Mouse (Mus musculus) left cerebral cortex, adult 18-20 months (tissue): Measurements from ENCODE around the gene Stub1. TPM values are rescaled to one million over a fixed set of nuclear protein-coding genes. Genes with fewer than 3 reads are reported as not detected.
A peak's percentile ranks its signal among the peaks of the same experiment; 100 is the strongest.

Experiments
- DNase-seq, 2 experiments: peaks; one replicate each; pipeline ENCODE4 v3.0.0; 2021 to 2022; ENCODE audit warnings: low spot score in 2 of 2, mixed read lengths in 1 of 2
- total RNA-seq, 2 experiments: library from RNA; stranded (reverse); gene quantifications; 2 replicates each; pipeline ENCODE4 v1.2.3; 2021

Gene Stub1
- total RNA-seq, 2 experiments from 2014 or later = 178 to 180 TPM

GRCm38 (mm10) chr17:25838904-25839303 is 5.7 kb upstream of the Stub1 start:
- no peak for DNase-seq

GRCm38 (mm10) chr17:25837533-25837932 is 4.3 kb upstream of the Stub1 start:
- DNase-seq = no peak

GRCm38 (mm10) chr17:25837076-25837410 is 3.8 kb upstream of the Stub1 start, which contains the start of gene Rhbdl1:
Gene Rhbdl1, minus strand, starts transcription at chr17:25837295.
- peak; percentile 74 to 90 for DNase-seq

- no peak for DNase-seq
Observed at GRCm38 (mm10) chr17:25836397-25837075, 3.3 kb upstream of the Stub1 start.

GRCm38 (mm10) chr17:25835816-25836215 is 2.6 kb upstream of the Stub1 start:
- no peak for DNase-seq

GRCm38 (mm10) chr17:25835301-25835700 is 2.1 kb upstream of the Stub1 start:
- DNase-seq = no peak

- no peak for DNase-seq
Observed at GRCm38 (mm10) chr17:25834595-25835222, 1.5 kb upstream of the Stub1 start.

GRCm38 (mm10) chr17:25833961-25834594 is 874 bp upstream of the Stub1 start:
- no peak for DNase-seq

- peak; percentile 97 to 98 for DNase-seq
Observed at GRCm38 (mm10) chr17:25832436-25833290, 541 bp downstream of the Stub1 start.

- DNase-seq = no peak
Observed at GRCm38 (mm10) chr17:25831451-25832281, 1.5 kb downstream of the Stub1 start.

GRCm38 (mm10) chr17:25830806-25831431 is 2.3 kb downstream of the Stub1 start:
- DNase-seq = no peak

- no peak for DNase-seq
Observed at GRCm38 (mm10) chr17:25830200-25830753, 2.9 kb downstream of the Stub1 start.

- no peak for DNase-seq
Observed at GRCm38 (mm10) chr17:25829558-25830017, 3.6 kb downstream of the Stub1 start.

- DNase-seq = peak; percentile 80 to 88
Observed at GRCm38 (mm10) chr17:25828712-25829557, 4.3 kb downstream of the Stub1 start, which contains the start of gene Jmjd8. Gene Jmjd8, plus strand, starts transcription at chr17:25828867.

GRCm38 (mm10) chr17:25828223-25828594 is 5.0 kb downstream of the Stub1 start:
- no peak for DNase-seq

GRCm38 (mm10) chr17:25827546-25828222 is 5.5 kb downstream of the Stub1 start:
- DNase-seq = no peak

GRCm38 (mm10) chr17:25827011-25827410 is 6.2 kb downstream of the Stub1 start:
- DNase-seq = no peak

- DNase-seq = no peak
Observed at GRCm38 (mm10) chr17:25825984-25826570, 7.1 kb downstream of the Stub1 start.
